Mouse (Mus musculus): Measurements from ENCODE around the gene Sparc. TPM values are rescaled to one million over a fixed set of nuclear protein-coding genes. Genes with fewer than 3 reads are reported as not detected.

Sparc gene
- polyA plus RNA-seq (2012; rRNA removed) = 2,620 and 4,627 TPM in 2 replicates

- no peak for DNase-seq (ENCODE audit: low read depth)
Observed at GRCm38 (mm10) chr11:55422978-55423377, at the start of gene Sparc. Gene Sparc (minus strand): TSS chr11:55423183.

- no peak for DNase-seq (ENCODE audit: low read depth)
Observed at GRCm38 (mm10) chr11:55471467-55471866, 48.5 kb upstream of the Sparc start.

GRCm38 (mm10) chr11:55470761-55471160, 47.8 kb upstream of the Sparc start:
- DNase-seq (ENCODE audit: low read depth) = no peak

- no peak for DNase-seq (ENCODE audit: low read depth)
Observed at GRCm38 (mm10) chr11:55469923-55470691, 47.1 kb upstream of the Sparc start.

GRCm38 (mm10) chr11:55469048-55469843, 46.3 kb upstream of the Sparc start, which contains the start of gene G3bp1:
Gene G3bp1 (plus strand): TSS chr11:55469685.
- peak; percentile 99 for DNase-seq (ENCODE audit: low read depth)

GRCm38 (mm10) chr11:55468611-55469047, 45.6 kb upstream of the Sparc start:
- no peak for DNase-seq (ENCODE audit: low read depth)

- no peak for DNase-seq (ENCODE audit: low read depth)
Observed at GRCm38 (mm10) chr11:55468012-55468411, 45.0 kb upstream of the Sparc start.

GRCm38 (mm10) chr11:55465177-55465576, 42.2 kb upstream of the Sparc start:
- no peak for DNase-seq (ENCODE audit: low read depth)

- DNase-seq (ENCODE audit: low read depth) = no peak
Observed at GRCm38 (mm10) chr11:55464707-55465106, 41.7 kb upstream of the Sparc start.

GRCm38 (mm10) chr11:55462149-55462548, 39.2 kb upstream of the Sparc start:
- no peak for DNase-seq (ENCODE audit: low read depth)

GRCm38 (mm10) chr11:55461019-55461645, 38.1 kb upstream of the Sparc start, which contains the start of gene Atox1:
Gene Atox1 (minus strand): TSS chr11:55461239.
- DNase-seq (ENCODE audit: low read depth) = no peak

GRCm38 (mm10) chr11:55460559-55461018, 37.6 kb upstream of the Sparc start:
- no peak for DNase-seq (ENCODE audit: low read depth)

GRCm38 (mm10) chr11:55459850-55460558, 37.0 kb upstream of the Sparc start:
- no peak for DNase-seq (ENCODE audit: low read depth)

- no peak for DNase-seq (ENCODE audit: low read depth)
Observed at GRCm38 (mm10) chr11:55458501-55458900, 35.5 kb upstream of the Sparc start.

GRCm38 (mm10) chr11:55455166-55455565, 32.2 kb upstream of the Sparc start:
- no peak for DNase-seq (ENCODE audit: low read depth)

GRCm38 (mm10) chr11:55453640-55454039, 30.7 kb upstream of the Sparc start:
- DNase-seq (ENCODE audit: low read depth) = no peak

- no peak for DNase-seq (ENCODE audit: low read depth)
Observed at GRCm38 (mm10) chr11:55450311-55450710, 27.3 kb upstream of the Sparc start.

- no peak for DNase-seq (ENCODE audit: low read depth)
Observed at GRCm38 (mm10) chr11:55449531-55449930, 26.5 kb upstream of the Sparc start.

- no peak for DNase-seq (ENCODE audit: low read depth)
Observed at GRCm38 (mm10) chr11:55446579-55446978, 23.6 kb upstream of the Sparc start.

- no peak for DNase-seq (ENCODE audit: low read depth)
Observed at GRCm38 (mm10) chr11:55444772-55445171, 21.8 kb upstream of the Sparc start.

- DNase-seq (ENCODE audit: low read depth) = no peak
Observed at GRCm38 (mm10) chr11:55439718-55440117, 16.7 kb upstream of the Sparc start.

All from gonadal fat pad, adult 2 months (tissue).